Mouse (Mus musculus) cerebral cortex, adult 2 months (tissue): ENCODE measurements around the gene Tmem223.

ENCODE experiments used
- WGBS: fragments of 180-500 bp; shearing (Covaris S2); methylation state at CpG from one replicate; pipeline ENCODE4 v1.1.7; 2018; 5-methylcytosine and 5-hydroxymethylcytosine counted together

Tmem223 gene

GRCm38 (mm10) chr19:8745382-8745781 lies 25.4 kb upstream of the Tmem223 start:
- WGBS, result 97% methylated on average over 1 of the region's 1 CpGs

GRCm38 (mm10) chr19:8747368-8747767 lies 23.4 kb upstream of the Tmem223 start:
- WGBS, result 66% methylated on average over 2 of the region's 2 CpGs

GRCm38 (mm10) chr19:8755652-8756051 lies 15.1 kb upstream of the Tmem223 start:
- WGBS, result 68% methylated on average over 3 of the region's 3 CpGs

GRCm38 (mm10) chr19:8756635-8757387 lies 14.0 kb upstream of the Tmem223 start, which contains the start of gene Nxf1:
TSS of gene Nxf1 (plus strand) at chr19:8757073.
- WGBS, result under 1% methylated on average over 75 of the region's 75 CpGs

GRCm38 (mm10) chr19:8757471-8757998 lies 13.3 kb upstream of the Tmem223 start:
- WGBS, result under 1% methylated on average over 14 of the region's 14 CpGs

- WGBS, result 81% methylated on average over 2 of the region's 2 CpGs
These were observed 11.9 kb upstream of the Tmem223 start for GRCm38 (mm10) chr19:8758899-8759298.

GRCm38 (mm10) chr19:8760757-8761156 lies 10.0 kb upstream of the Tmem223 start:
- WGBS, result 98% methylated on average over 2 of the region's 2 CpGs

GRCm38 (mm10) chr19:8763276-8763675 lies 7.5 kb upstream of the Tmem223 start:
- WGBS, result 68% methylated on average over 4 of the region's 4 CpGs

- 97% methylated on average over 9 of the region's 9 CpGs for WGBS
These were observed 5.2 kb upstream of the Tmem223 start for GRCm38 (mm10) chr19:8765562-8765961.

- 67% methylated on average over 5 of the region's 5 CpGs for WGBS
These were observed 2.2 kb downstream of the Tmem223 start for GRCm38 (mm10) chr19:8772996-8773395.

- WGBS, result 47% methylated on average over 6 of the region's 6 CpGs
These were observed 2.6 kb downstream of the Tmem223 start for GRCm38 (mm10) chr19:8773409-8773808.

- under 1% methylated on average over 68 of the region's 68 CpGs for WGBS
These were observed 3.5 kb downstream of the Tmem223 start, which contains the start of gene Tmem179b for GRCm38 (mm10) chr19:8774086-8774835. TSS of gene Tmem179b (minus strand) at chr19:8774467.

GRCm38 (mm10) chr19:8774951-8775421 lies 4.2 kb downstream of the Tmem223 start:
- WGBS, result 3% methylated on average over 20 of the region's 20 CpGs

GRCm38 (mm10) chr19:8786008-8786781 lies 15.4 kb downstream of the Tmem223 start, which contains the start of gene Taf6l:
TSS of gene Taf6l (minus strand) at chr19:8786417.
- WGBS, result under 1% methylated on average over 32 of the region's 32 CpGs

GRCm38 (mm10) chr19:8788521-8788920 lies 17.7 kb downstream of the Tmem223 start:
- 20% methylated on average over 3 of the region's 3 CpGs for WGBS

GRCm38 (mm10) chr19:8789171-8789570 lies 18.4 kb downstream of the Tmem223 start:
- 28% methylated on average over 1 of the region's 1 CpGs for WGBS

- 54% methylated on average over 7 of the region's 7 CpGs for WGBS
These were observed 19.4 kb downstream of the Tmem223 start for GRCm38 (mm10) chr19:8790171-8790570.

GRCm38 (mm10) chr19:8798264-8798946 lies 27.6 kb downstream of the Tmem223 start, which contains the start of gene Polr2g:
TSS of gene Polr2g (minus strand) at chr19:8798577.
- WGBS, result under 1% methylated on average over 25 of the region's 25 CpGs

GRCm38 (mm10) chr19:8802130-8802821 lies 31.5 kb downstream of the Tmem223 start, which contains the start of gene Zbtb3:
TSS of gene Zbtb3 (plus strand) at chr19:8802555.
- under 1% methylated on average over 30 of the region's 30 CpGs for WGBS

- WGBS, result 62% methylated on average over 9 of the region's 9 CpGs
These were observed 32.5 kb downstream of the Tmem223 start for GRCm38 (mm10) chr19:8803204-8803780.
